Mouse (Mus musculus): ENCODE measurements around the gene Uts2b. TPM values are rescaled to one million over a fixed set of nuclear protein-coding genes. Genes with fewer than 3 reads are reported as not detected.
A peak's percentile ranks its signal among the peaks of the same experiment; 100 is the strongest.

Gene Uts2b
- total and polyA plus RNA-seq, 3 experiments: not detected

DNA sequence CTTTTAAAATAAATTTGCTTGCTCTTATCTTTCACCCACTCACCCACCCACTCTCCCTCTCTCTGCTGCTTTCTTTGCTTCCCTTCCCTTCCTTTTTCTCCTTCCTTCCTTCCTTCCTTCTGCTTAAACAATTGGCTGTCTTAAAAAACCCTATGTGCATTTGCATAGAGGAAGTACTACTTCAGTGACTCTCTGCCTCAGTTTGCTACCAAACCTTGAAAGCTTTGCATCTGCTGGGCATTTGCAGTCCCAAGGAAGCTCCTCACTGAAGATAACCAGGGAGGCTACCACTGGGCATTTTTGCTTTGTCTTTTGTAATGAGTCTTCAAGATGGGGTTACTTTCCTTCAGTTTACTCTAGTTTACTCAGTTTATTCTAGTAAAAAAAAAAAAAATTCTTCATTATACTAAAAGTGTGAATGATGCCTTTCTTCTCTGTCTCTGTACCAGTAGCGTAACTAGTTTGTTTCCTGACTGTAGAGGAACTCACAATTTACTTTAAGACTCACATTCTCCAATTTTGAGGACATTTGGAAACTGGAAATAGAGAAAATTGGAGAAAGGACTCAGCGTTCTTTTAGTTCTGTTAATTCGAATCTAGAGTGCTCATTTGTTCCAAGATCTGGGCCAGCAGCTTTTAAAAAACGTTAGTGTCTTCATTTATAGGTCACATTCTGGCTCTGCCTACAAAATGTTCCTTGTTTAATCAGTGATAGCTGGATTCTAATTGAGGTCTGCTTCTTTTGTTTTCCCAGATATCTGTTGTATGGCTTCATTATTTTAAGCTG, 25.4 kb upstream of the Uts2b start:
- Histone ChIP-seq H3K27me3 (ENCODE audit: control insufficient read depth in 1 of 2, insufficient read depth in 2 of 2, low read length in 2 of 2) (no peaks in the 10 kb centered on the region), H3K27ac (ENCODE audit: control insufficient read depth, low read depth, low read length) (peak overlapping the region; percentile 10), H3K79me2 (ENCODE audit: control insufficient read depth, insufficient read depth, low read length, poor library complexity) (peaks cover 22% of the 10 kb centered on the region), H3K9ac (ENCODE audit: control insufficient read depth, low read depth, low read length, poor library complexity, severe bottlenecking) (no peak overlapping the region), H3K4me3 (ENCODE audit: control insufficient read depth in 1 of 2, insufficient read depth in 1 of 2, low read depth in 2 of 2, low read length in 2 of 2) (no peak overlapping the region; a peak in 1 of 4 replicates), H3K9me3 (replicated peaks; ENCODE audit: insufficient read depth, low read length) (no peaks in the 10 kb centered on the region), H3K36me3 (ENCODE audit: control insufficient read depth in 1 of 2, insufficient read depth in 2 of 2, low read length in 2 of 2) (peaks cover 0 to 28% of the 10 kb centered on the region in 2 experiments; a peak in 3 of 4 replicates), H3K4me1 (ENCODE audit: control insufficient read depth in 1 of 2, insufficient read depth in 2 of 2, low read length in 2 of 2) (peaks cover 10 to 12% of the 10 kb centered on the region in 2 experiments; a peak in 3 of 4 replicates)
- DNase-seq (ENCODE audit: low read depth, low spot score): peak; percentile 63
- TF ChIP-seq GATA1 (IDR thresholded peaks at IDR 0.05; ENCODE audit: low read depth, low read length) (0 out of 2 replicates have a peak, but pooled peaks have one; percentile 33), POLR2A (IDR thresholded peaks at IDR 0.05; ENCODE audit: control insufficient read depth in 1 of 2, insufficient read depth in 1 of 2, low read depth in 1 of 2, low read length in 2 of 2, poor library complexity in 1 of 2) (no peak), EP300 (IDR thresholded peaks at IDR 0.05; ENCODE audit: low read depth in 1 of 2, low read length in 2 of 2) (0 out of 4 replicates have a peak, but pooled peaks of 1 of the 2 experiments have one; percentile 26), TBP (IDR thresholded peaks at IDR 0.05; ENCODE audit: low read depth, low read length) (0 out of 2 replicates have a peak, but pooled peaks have one; percentile 11)

DNA sequence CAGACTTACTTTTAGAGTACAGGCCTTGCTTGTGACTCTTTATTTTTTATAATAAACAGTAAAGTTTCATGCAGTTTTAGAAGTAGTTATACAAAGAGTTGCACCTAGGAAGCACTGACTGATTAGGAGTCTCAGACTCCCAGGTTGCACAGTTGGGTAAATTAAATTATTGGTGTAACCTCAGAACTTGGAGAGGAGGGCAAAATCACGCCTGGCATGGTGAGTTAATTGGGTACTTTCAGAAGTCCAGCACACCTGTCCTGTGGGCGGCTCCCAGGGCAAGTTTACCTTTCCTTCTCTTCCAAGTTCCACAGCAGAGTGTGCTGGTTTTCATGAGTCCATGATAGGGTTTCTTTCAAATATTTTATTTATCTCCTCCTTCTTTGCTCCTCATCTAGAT, 21.8 kb upstream of the Uts2b start:
- Histone ChIP-seq H3K27me3 (ENCODE audit: control insufficient read depth in 1 of 2, insufficient read depth in 2 of 2, low read length in 2 of 2) (no peaks in the 10 kb centered on the region), H3K36me3 (ENCODE audit: control insufficient read depth in 1 of 2, insufficient read depth in 2 of 2, low read length in 2 of 2) (peaks cover 0 to 30% of the 10 kb centered on the region in 2 experiments; a peak in 3 of 4 replicates), H3K27ac (ENCODE audit: control insufficient read depth, low read depth, low read length) (no peak overlapping the region), H3K9me3 (replicated peaks; ENCODE audit: insufficient read depth, low read length) (no peaks in the 10 kb centered on the region), H3K4me3 (ENCODE audit: control insufficient read depth in 1 of 2, insufficient read depth in 1 of 2, low read depth in 2 of 2, low read length in 2 of 2) (no peak overlapping the region), H3K9ac (ENCODE audit: control insufficient read depth, low read depth, low read length, poor library complexity, severe bottlenecking) (no peak overlapping the region), H3K4me1 (ENCODE audit: control insufficient read depth in 1 of 2, insufficient read depth in 2 of 2, low read length in 2 of 2) (peaks cover 10 to 18% of the 10 kb centered on the region in 2 experiments; a peak in 3 of 4 replicates), H3K79me2 (ENCODE audit: control insufficient read depth, insufficient read depth, low read length, poor library complexity) (peaks cover 30% of the 10 kb centered on the region)
- TF ChIP-seq UBTF (IDR thresholded peaks at IDR 0.05; ENCODE audit: borderline replicate concordance, insufficient read depth, low read depth, low read length) (no peak), EP300 (IDR thresholded peaks at IDR 0.05; ENCODE audit: low read depth in 1 of 2, low read length in 2 of 2) (no peak), ELF1 (IDR thresholded peaks at IDR 0.05; ENCODE audit: low read depth, low read length) (no peak), NRF1 (IDR thresholded peaks at IDR 0.05; ENCODE audit: insufficient read depth, low read depth, low read length, poor library complexity, severe bottlenecking) (no peak), MAX (IDR thresholded peaks at IDR 0.05; ENCODE audit: low read length) (no peak), CTCF (IDR thresholded peaks at IDR 0.05 in 2 of 3, conservative IDR thresholded peaks at IDR 0.05 in 1 of 3; ENCODE audit: control insufficient read depth in 1 of 3, insufficient read depth in 1 of 3, low read depth in 2 of 3, low read length in 3 of 3, poor library complexity in 1 of 3, severe bottlenecking in 1 of 3) (no peak), RAD21 (IDR thresholded peaks at IDR 0.05; ENCODE audit: low read depth, low read length) (no peak), CHD2 (IDR thresholded peaks at IDR 0.05; ENCODE audit: low read length) (no peak), MAFK (IDR thresholded peaks at IDR 0.05; ENCODE audit: borderline replicate concordance, low read depth, low read length) (no peak), TBP (IDR thresholded peaks at IDR 0.05; ENCODE audit: low read depth, low read length) (no peak), MXI1 (IDR thresholded peaks at IDR 0.05; ENCODE audit: low read depth, low read length) (no peak), NELFE (IDR thresholded peaks at IDR 0.05; ENCODE audit: low read depth, low read length) (no peak), POLR2AphosphoS5 (IDR thresholded peaks at IDR 0.05; ENCODE audit: borderline replicate concordance, low read depth, low read length) (no peak), GATA1 (IDR thresholded peaks at IDR 0.05; ENCODE audit: low read depth, low read length) (no peak), KAT2A (conservative IDR thresholded peaks at IDR 0.05; ENCODE audit: low read depth, low read length) (no peak), SMC3 (IDR thresholded peaks at IDR 0.05; ENCODE audit: low read depth, low read length) (no peak), ZKSCAN1 (IDR thresholded peaks at IDR 0.05; ENCODE audit: low read depth, low read length) (no peak), ZNF384 (IDR thresholded peaks at IDR 0.05; ENCODE audit: low read depth, low read length) (no peak), MYB (IDR thresholded peaks at IDR 0.05; ENCODE audit: low read depth, low read length) (no peak)
- no peak for DNase-seq (ENCODE audit: low read depth, low spot score)

All from MEL (cell line).